Mouse (Mus musculus): ENCODE measurements around the gene Rtp4. TPM values are rescaled to one million over a fixed set of nuclear protein-coding genes. Genes with fewer than 3 reads are reported as not detected.

Gene Rtp4
- polyA plus RNA-seq, 1 experiment from 2014 or later: 2.9 TPM

GRCm38 (mm10) chr16:23606651-23607050, 86.6 kb downstream of the Rtp4 start:
- no peaks in the 10 kb centered on the region for H3K36me3 ChIP-seq

GRCm38 (mm10) chr16:23607911-23608410, 87.9 kb downstream of the Rtp4 start:
- H3K9ac ChIP-seq (replicated peaks): no peak overlapping the region
- H3K4me2 ChIP-seq (replicated peaks): no peak overlapping the region
- no peaks in the 10 kb centered on the region for H3K4me1 ChIP-seq
- 54% methylated on average over 1 of the region's 1 CpGs for WGBS
- H3K27ac ChIP-seq (replicated peaks): no peak overlapping the region
- H3K4me3 ChIP-seq: no peak overlapping the region
- H3K9me3 ChIP-seq: no peaks in the 10 kb centered on the region
- no peaks in the 10 kb centered on the region for H3K36me3 ChIP-seq
- ATAC-seq (ENCODE audit: low FRiP score, low read depth): no peak
- H3K27me3 ChIP-seq: no peaks in the 10 kb centered on the region

More at GRCm38 (mm10) chr16:23606651-23607050, 86.6 kb downstream of the Rtp4 start:
- Histone ChIP-seq H3K9me3 (no peaks in the 10 kb centered on the region), H3K27me3 (no peaks in the 10 kb centered on the region), H3K4me2 (replicated peaks) (no peak overlapping the region), H3K4me3 (no peak overlapping the region), H3K9ac (replicated peaks) (no peak overlapping the region), H3K27ac (replicated peaks) (no peak overlapping the region), H3K4me1 (no peaks in the 10 kb centered on the region)
- WGBS: 94% methylated on average over 7 of the region's 7 CpGs
- ATAC-seq (ENCODE audit: low FRiP score, low read depth): no peak

GRCm38 (mm10) chr16:23609748-23610185, 89.7 kb downstream of the Rtp4 start:
- Histone ChIP-seq H3K27ac (replicated peaks) (no peak overlapping the region), H3K4me1 (no peaks in the 10 kb centered on the region), H3K9me3 (no peaks in the 10 kb centered on the region), H3K4me3 (no peak overlapping the region), H3K9ac (replicated peaks) (no peak overlapping the region), H3K27me3 (no peaks in the 10 kb centered on the region), H3K4me2 (replicated peaks) (peak overlapping the region; percentile 19; the same call in 1 of the 2 replicates), H3K36me3 (no peaks in the 10 kb centered on the region)
- ATAC-seq (ENCODE audit: low FRiP score, low read depth): no peak
- WGBS: 47% methylated on average over 11 of the region's 11 CpGs

- no peak for ATAC-seq (ENCODE audit: low FRiP score, low read depth)
Measured at GRCm38 (mm10) chr16:23624205-23624604, 104.1 kb downstream of the Rtp4 start.

GRCm38 (mm10) chr16:23631531-23631930, 111.4 kb downstream of the Rtp4 start:
- Histone ChIP-seq H3K4me3 (no peak overlapping the region), H3K9ac (replicated peaks) (no peak overlapping the region), H3K36me3 (no peaks in the 10 kb centered on the region), H3K27ac (replicated peaks) (no peak overlapping the region), H3K4me1 (no peaks in the 10 kb centered on the region), H3K9me3 (no peaks in the 10 kb centered on the region), H3K4me2 (replicated peaks) (no peak overlapping the region), H3K27me3 (no peaks in the 10 kb centered on the region)
- 66% methylated on average over 2 of the region's 2 CpGs for WGBS
- ATAC-seq (ENCODE audit: low FRiP score, low read depth): no peak

More at GRCm38 (mm10) chr16:23624205-23624604, 104.1 kb downstream of the Rtp4 start:
- Histone ChIP-seq H3K9me3 (no peaks in the 10 kb centered on the region), H3K4me2 (replicated peaks) (no peak overlapping the region), H3K4me1 (no peaks in the 10 kb centered on the region; the same call in 1 of the 2 replicates), H3K9ac (replicated peaks) (no peak overlapping the region), H3K27ac (replicated peaks) (no peak overlapping the region), H3K36me3 (no peaks in the 10 kb centered on the region), H3K4me3 (no peak overlapping the region), H3K27me3 (no peaks in the 10 kb centered on the region)
- 73% methylated on average over 4 of the region's 4 CpGs for WGBS

- Histone ChIP-seq H3K9ac (replicated peaks) (no peak overlapping the region), H3K4me3 (no peak overlapping the region), H3K4me1 (no peaks in the 10 kb centered on the region), H3K27ac (replicated peaks) (no peak overlapping the region), H3K36me3 (no peaks in the 10 kb centered on the region), H3K27me3 (no peaks in the 10 kb centered on the region), H3K9me3 (no peaks in the 10 kb centered on the region), H3K4me2 (replicated peaks) (no peak overlapping the region)
- no peak for ATAC-seq (ENCODE audit: low FRiP score, low read depth)
- WGBS: 68% methylated on average over 2 of the region's 2 CpGs
Measured at GRCm38 (mm10) chr16:23632681-23633080, 112.6 kb downstream of the Rtp4 start.

GRCm38 (mm10) chr16:23653028-23653427, 132.9 kb downstream of the Rtp4 start:
- H3K4me3 ChIP-seq: no peak overlapping the region
- WGBS: 93% methylated on average over 5 of the region's 5 CpGs

GRCm38 (mm10) chr16:23653479-23653878, 133.4 kb downstream of the Rtp4 start:
- ATAC-seq (ENCODE audit: low FRiP score, low read depth): no peak
- WGBS: 87% methylated on average over 4 of the region's 4 CpGs

More at GRCm38 (mm10) chr16:23653028-23653427, 132.9 kb downstream of the Rtp4 start:
- H3K4me2 ChIP-seq (replicated peaks): no peak overlapping the region
- no peaks in the 10 kb centered on the region for H3K4me1 ChIP-seq
- H3K9me3 ChIP-seq: no peaks in the 10 kb centered on the region
- no peak overlapping the region for H3K9ac ChIP-seq (replicated peaks)
- H3K27ac ChIP-seq (replicated peaks): no peak overlapping the region
- H3K27me3 ChIP-seq: no peaks in the 10 kb centered on the region
- no peaks in the 10 kb centered on the region for H3K36me3 ChIP-seq
- ATAC-seq (ENCODE audit: low FRiP score, low read depth): no peak

GRCm38 (mm10) chr16:23659597-23660531, 139.8 kb downstream of the Rtp4 start:
- H3K4me3 ChIP-seq: no peak overlapping the region
- H3K27me3 ChIP-seq: no peaks in the 10 kb centered on the region
- H3K4me1 ChIP-seq: peaks cover 2% of the 10 kb centered on the region; the same call in 1 of the 2 replicates
- H3K36me3 ChIP-seq: no peaks in the 10 kb centered on the region
- WGBS: 79% methylated on average over 13 of the region's 13 CpGs
- H3K9ac ChIP-seq (replicated peaks): no peak overlapping the region
- H3K4me2 ChIP-seq (replicated peaks): no peak overlapping the region
- no peak overlapping the region for H3K27ac ChIP-seq (replicated peaks)
- H3K9me3 ChIP-seq: no peaks in the 10 kb centered on the region
- no peak for ATAC-seq (ENCODE audit: low FRiP score, low read depth)

More at GRCm38 (mm10) chr16:23653479-23653878, 133.4 kb downstream of the Rtp4 start:
- no peak overlapping the region for H3K4me3 ChIP-seq
- H3K4me2 ChIP-seq (replicated peaks): no peak overlapping the region
- H3K9ac ChIP-seq (replicated peaks): no peak overlapping the region
- no peaks in the 10 kb centered on the region for H3K9me3 ChIP-seq
- no peak overlapping the region for H3K27ac ChIP-seq (replicated peaks)
- no peaks in the 10 kb centered on the region for H3K27me3 ChIP-seq
- no peaks in the 10 kb centered on the region for H3K4me1 ChIP-seq
- no peaks in the 10 kb centered on the region for H3K36me3 ChIP-seq

Other genes with a start within 250 kb of the Rtp4 start
- not detected in 2 replicates for gene Rtp1, start 91.2 kb upstream of the Rtp4 start, polyA plus RNA-seq (2016; fragmentation: Nextera tagmentation; extraction: Ambion mirVana)
- 32.0 and 32.8 TPM in 2 replicates for gene Masp1, start 524 bp downstream of the Rtp4 start, polyA plus RNA-seq (2016; fragmentation: Nextera tagmentation; extraction: Ambion mirVana)

Data from midbrain, embryonic 12.5 days (tissue).